Mouse (Mus musculus): ENCODE results near the gene Slc39a11. TPM values are rescaled to one million over a fixed set of nuclear protein-coding genes. Genes with fewer than 3 reads are reported as not detected.

The Slc39a11 gene
- total RNA-seq, 2 experiments from 2014 or later: 19.9 to 21.8 TPM

DNA sequence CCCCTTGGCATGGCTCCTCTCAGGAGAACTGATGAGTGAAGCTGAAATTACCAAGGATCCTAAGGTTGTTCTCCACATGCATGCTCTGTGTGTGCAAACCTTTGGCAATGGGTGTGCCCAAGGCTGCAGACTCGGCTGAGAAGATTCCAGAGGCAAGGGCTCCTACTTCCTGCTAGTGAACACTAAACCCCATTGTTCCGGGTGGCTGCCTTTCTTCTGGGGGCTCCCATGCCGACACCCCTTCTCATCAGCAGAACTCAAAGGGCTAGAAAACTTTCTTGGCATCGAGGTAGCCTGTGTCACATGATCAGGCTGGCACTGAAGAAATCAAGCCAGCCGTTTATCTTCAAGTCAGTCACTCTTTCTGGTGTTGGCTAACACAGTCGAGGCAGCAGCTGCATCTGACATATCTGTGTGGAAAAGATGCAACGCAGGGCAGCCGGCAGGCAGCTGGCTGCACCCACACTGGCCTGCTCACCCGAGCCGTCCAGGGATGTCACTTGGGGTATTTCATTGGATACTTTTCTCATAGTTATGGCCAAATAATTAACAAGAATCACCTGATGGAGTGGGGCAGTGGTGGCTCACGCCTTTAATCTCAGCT, 145.3 kb downstream of the Slc39a11 start:
- no peak for DNase-seq (ENCODE audit: extremely low spot score in 1 of 2, low spot score in 2 of 2)
- intact Hi-C loops (cut with DNase I): no loop called here

DNA sequence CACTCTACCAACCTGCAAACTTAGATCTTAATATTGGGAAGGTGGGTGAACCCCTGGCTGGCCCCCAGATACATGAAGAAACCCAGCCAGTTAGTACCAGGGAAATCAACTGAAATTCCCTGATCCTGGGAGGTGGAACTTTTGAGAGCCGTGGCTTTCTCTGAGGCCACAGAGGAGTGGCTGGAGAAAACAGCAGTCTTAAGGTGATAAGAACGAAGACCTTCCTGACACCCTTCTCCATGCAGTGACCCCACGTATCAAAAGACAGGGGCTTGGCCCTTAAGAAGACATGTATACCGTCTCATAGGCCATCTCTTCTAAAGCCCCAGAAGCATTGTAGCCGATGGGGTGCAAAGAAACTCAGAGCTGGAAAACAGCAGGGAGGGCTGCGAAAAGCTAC, 146.9 kb downstream of the Slc39a11 start:
- intact Hi-C loops (cut with DNase I): no loop called here
- no peak for DNase-seq (ENCODE audit: extremely low spot score in 1 of 2, low spot score in 2 of 2)

- DNase-seq (ENCODE audit: extremely low spot score in 1 of 2, low spot score in 2 of 2): no peak
- intact Hi-C loops (cut with DNase I): no loop called here
These were observed 149.1 kb downstream of the Slc39a11 start for GRCm38 (mm10) chr11:113500631-113501305.

DNA sequence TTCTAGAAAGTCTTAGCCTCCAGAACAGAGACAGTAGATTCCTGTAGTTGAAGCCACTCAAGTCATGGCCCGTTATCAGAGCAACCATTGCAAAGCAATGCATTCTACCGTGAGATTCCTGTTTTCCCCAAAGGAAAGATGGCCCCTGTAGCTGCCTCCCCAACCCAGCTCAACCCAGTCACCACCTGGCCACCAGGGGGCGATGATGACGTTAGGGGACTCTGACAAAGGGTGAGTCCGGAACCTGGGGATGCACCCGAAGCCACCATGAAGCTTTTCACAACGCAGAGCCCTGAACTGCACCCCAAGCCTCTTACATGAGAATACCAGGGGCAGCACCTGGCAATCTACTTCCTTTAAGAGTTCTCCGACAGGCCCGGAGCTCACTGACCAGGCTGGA, 151.0 kb downstream of the Slc39a11 start:
- DNase-seq (ENCODE audit: extremely low spot score in 1 of 2, low spot score in 2 of 2): no peak
- intact Hi-C loops (cut with DNase I): loop anchor here (5.0 kb wide), 1 partner anchor 118 kb away; the partner anchor contains the start of gene Sstr2

DNA sequence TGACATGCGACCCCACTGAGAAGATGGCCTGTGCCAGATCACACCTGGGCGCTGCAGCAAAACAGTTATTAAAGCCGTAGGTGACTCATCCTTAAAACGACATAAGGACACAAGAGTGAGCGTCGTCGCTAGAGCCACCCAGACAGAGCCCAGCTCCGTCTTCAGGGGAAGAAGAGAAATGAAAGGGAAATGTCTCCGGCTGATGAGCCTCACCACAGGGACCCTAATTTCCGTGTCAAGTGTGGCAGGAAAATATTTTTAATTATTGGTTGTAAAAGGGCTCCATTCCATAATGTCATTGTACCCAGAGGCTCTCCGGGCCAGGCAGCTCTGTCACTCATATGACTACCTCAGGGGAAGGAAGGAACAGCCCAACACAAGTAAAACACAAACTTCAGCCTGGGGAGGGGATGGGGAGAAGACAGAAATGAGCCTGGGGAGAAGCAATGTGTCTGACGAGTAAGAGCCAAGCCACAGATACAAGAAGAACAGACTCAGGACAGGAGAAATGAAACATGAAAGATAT, 155.8 kb downstream of the Slc39a11 start:
- intact Hi-C loops (cut with DNase I): no loop called here
- DNase-seq (ENCODE audit: extremely low spot score in 1 of 2, low spot score in 2 of 2): no peak

- intact Hi-C loops (cut with DNase I): no loop called here
- no peak for DNase-seq (ENCODE audit: extremely low spot score in 1 of 2, low spot score in 2 of 2)
These were observed 159.1 kb downstream of the Slc39a11 start for GRCm38 (mm10) chr11:113490530-113491520.

- intact Hi-C loops (cut with DNase I): no loop called here
- no peak for DNase-seq (ENCODE audit: extremely low spot score in 1 of 2, low spot score in 2 of 2)
These were observed 162.1 kb downstream of the Slc39a11 start for GRCm38 (mm10) chr11:113487603-113488335.

- intact Hi-C loops (cut with DNase I): no loop called here
- DNase-seq (ENCODE audit: extremely low spot score in 1 of 2, low spot score in 2 of 2): no peak
These were observed 165.8 kb downstream of the Slc39a11 start for GRCm38 (mm10) chr11:113484037-113484436.

DNA sequence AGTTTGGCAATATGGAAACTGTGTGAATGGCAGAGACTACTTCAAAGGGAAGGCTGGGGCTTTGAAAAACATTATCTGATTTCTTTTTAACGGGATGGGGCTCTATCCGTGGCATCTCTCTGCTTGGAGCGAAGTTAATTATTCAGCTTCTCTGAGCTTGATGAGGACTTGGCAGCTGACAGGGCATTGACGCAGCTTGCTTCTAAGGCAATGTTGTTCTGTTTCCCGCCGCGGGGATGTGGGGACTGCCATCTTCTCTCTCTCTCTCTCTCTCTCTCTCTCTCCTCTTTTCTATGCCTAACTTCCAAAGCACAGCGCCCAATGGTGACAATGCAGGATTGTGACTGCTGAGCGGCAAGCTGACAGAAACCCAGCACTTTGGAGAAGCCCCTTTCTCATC, 172.3 kb downstream of the Slc39a11 start:
- no peak for DNase-seq (ENCODE audit: extremely low spot score in 1 of 2, low spot score in 2 of 2)
- intact Hi-C loops (cut with DNase I): no loop called here

DNA sequence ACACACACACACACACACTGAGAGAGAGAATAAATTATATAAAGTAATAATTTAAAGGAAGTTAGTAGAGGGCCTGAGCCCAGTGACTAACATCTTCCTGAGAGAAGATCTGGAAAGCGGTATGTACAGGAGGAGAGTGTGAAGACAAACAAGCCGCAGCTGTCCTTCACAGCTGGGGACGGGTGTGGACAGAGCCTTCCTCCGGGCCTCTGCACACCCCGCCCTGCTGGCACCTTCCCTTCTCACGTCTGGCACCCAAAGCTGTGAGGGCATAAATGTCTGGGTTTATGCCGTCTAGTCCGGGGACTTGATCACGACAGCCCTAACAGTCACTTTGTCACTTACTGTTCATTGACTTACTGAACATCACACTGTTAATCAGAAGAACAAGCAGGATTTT, 173.2 kb downstream of the Slc39a11 start:
- intact Hi-C loops (cut with DNase I): no loop called here
- no peak for DNase-seq (ENCODE audit: extremely low spot score in 1 of 2, low spot score in 2 of 2)

DNA sequence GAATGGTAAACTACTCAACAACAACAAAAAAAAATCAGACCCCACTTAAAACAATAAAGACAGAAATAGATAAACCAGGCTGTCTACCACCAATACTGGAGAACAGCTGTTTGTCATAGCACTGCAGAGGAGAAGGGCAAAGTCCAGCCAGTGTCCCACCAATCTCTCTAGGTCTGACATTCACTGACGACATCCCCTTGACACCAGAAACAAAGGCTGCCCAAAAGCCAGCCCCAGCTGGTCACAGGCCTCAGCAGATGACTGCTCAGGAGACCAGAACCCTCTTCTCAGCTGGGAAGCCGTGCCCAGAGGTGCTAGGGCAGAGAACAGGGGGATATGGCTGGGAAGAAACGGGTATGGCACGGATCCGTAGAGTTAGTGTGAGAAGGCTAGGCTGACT, 174.4 kb downstream of the Slc39a11 start:
- DNase-seq (ENCODE audit: extremely low spot score in 1 of 2, low spot score in 2 of 2): no peak
- intact Hi-C loops (cut with DNase I): no loop called here

DNA sequence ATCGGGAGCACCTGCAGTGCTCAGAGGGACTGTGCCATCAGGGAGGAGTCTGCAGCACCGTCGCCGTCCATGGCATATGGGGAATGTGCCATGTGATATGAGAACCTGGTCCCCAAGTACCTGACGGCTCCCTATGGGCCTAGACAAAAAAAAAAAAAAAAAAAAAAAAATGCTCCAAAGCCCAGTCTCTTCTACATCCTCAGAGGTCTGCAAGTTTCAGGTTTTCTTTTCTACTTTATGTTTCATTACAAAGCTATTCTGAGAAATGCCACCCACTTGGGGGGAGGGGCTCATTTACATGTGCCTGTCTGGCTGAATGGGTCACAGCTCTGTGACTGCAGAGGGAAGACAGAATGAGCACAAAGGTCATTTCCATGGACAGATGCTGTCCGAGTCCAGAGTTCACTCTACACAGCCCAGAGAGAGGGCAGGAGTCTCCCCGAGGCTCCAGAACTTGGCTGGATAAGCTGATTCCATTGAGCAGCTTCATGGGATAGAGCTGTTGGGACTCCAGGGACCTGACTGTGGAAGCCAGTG, 175.8 kb downstream of the Slc39a11 start:
- DNase-seq (ENCODE audit: extremely low spot score in 1 of 2, low spot score in 2 of 2): no peak

DNA sequence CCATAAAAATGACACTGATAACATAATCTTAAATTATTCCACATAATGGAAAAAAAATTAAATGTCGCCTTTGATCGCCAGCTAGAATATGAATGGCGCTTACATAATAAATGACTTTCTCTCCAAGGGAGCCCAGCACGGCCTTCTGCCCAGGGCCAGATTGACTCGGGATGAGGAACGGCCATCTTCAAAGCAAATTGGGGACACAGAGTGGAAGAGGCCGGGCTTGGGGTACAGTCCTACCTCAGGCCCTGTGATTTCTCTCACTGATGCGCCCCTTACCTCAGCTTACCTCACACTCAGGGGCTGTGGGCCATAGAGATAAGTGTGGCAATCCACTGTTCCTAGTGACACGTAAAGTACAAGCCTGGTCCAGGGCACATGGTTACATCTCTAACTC, 177.9 kb downstream of the Slc39a11 start:
- DNase-seq (ENCODE audit: extremely low spot score in 1 of 2, low spot score in 2 of 2): no peak
- intact Hi-C loops (cut with DNase I): no loop called here

More for the DNA sequence above, 175.8 kb downstream of the Slc39a11 start:
- intact Hi-C loops (cut with DNase I): no loop called here

GRCm38 (mm10) chr11:113469919-113470785, 179.7 kb downstream of the Slc39a11 start:
- intact Hi-C loops (cut with DNase I): no loop called here
- no peak for DNase-seq (ENCODE audit: extremely low spot score in 1 of 2, low spot score in 2 of 2)

DNA sequence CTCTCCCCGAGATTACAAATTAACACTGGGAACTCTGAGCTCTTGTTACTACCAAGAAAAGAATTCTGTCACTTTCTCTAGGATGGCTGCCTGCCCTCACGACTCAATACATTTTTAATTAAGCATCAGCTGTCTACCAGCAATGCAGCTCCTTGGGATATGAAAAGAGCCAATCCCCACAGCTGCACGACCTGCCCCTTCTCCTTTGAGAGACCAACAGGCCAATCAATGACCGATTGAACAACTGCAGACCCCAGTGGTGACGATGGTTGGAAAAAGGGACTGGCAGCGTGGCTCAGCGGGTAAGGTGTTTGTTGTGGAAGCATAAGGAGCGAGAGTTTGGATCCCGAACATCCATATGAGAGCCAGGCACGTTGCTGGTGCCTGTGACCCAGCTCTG, 181.9 kb downstream of the Slc39a11 start:
- DNase-seq (ENCODE audit: extremely low spot score in 1 of 2, low spot score in 2 of 2): no peak
- intact Hi-C loops (cut with DNase I): no loop called here

- intact Hi-C loops (cut with DNase I): no loop called here
- DNase-seq (ENCODE audit: extremely low spot score in 1 of 2, low spot score in 2 of 2): no peak
These were observed 182.5 kb downstream of the Slc39a11 start for GRCm38 (mm10) chr11:113467313-113467811.

- intact Hi-C loops (cut with DNase I): no loop called here
- no peak for DNase-seq (ENCODE audit: extremely low spot score in 1 of 2, low spot score in 2 of 2)
These were observed 189.8 kb downstream of the Slc39a11 start for GRCm38 (mm10) chr11:113460118-113460517.
